Mouse (Mus musculus): ENCODE results near the gene Ift20.
A peak's percentile ranks its signal among the peaks of the same experiment; 100 is the strongest.

DNA sequence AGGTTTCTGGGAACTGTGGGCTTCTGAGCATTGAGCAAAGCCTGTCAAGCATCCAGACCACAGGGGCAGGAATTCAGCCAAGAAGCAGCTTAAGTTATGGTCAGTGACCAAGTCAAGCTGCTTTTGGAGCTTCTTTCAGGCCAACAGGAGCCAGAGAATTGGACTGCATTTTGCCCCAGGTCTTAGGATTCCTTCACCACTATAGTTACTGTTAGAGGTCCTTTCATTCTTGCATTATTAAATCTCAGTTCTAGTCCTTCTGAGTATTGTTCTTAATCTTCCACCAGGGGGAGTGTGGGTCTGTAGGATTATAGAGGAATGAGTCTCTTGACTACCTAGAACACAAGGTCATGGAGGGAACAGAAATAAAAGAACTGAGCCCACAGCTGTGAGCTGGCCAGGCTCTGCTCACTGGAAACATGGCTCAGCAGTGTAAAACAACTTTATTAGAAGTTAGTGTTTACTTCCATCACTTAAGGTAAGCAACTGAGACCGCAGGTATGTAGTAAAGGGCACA lies 13.6 kb upstream of the Ift20 start:
- TF ChIP-seq CTCF (IDR thresholded peaks at IDR 0.05) (peak; percentile 70), EP300 (IDR thresholded peaks at IDR 0.05) (no peak)

Data from lung, postnatal 0 days (tissue).